ENCODE assay signal across 8 mouse cellular contexts in genomic region chr2:30094208-30094588, GRCm38 (mm10). TPM values are rescaled to one million over a fixed set of nuclear protein-coding genes. Genes with fewer than 3 reads are reported as not detected.
DNase-seq lines count a peak whose midpoint lies in the region; ATAC-seq lines count a peak whose summit lies in the region.

No protein-coding gene starts in this region.

- H3K27me3 ChIP-seq in heart, embryonic 11.5 days (ENCODE audit: control insufficient read depth, insufficient read depth, low read length), result no peaks in the 10 kb centered on the region
- no peaks in the 10 kb centered on the region for H3K27me3 ChIP-seq in intestine, embryonic 15.5 days (replicated peaks)
- H3K27me3 ChIP-seq in neural tube, embryonic 14.5 days (ENCODE audit: control insufficient read depth, insufficient read depth, low read length), result no peaks in the 10 kb centered on the region

- peaks cover 5% of the 10 kb centered on the region for H3K36me3 ChIP-seq in heart, embryonic 11.5 days (ENCODE audit: control insufficient read depth, insufficient read depth, low read length)
- 0 out of 2 replicates have a peak, but pooled peaks cover 9% of the 10 kb centered on the region for H3K36me3 ChIP-seq in intestine, embryonic 15.5 days
- peaks cover 10% of the 10 kb centered on the region for H3K36me3 ChIP-seq in neural tube, embryonic 14.5 days (ENCODE audit: control insufficient read depth, insufficient read depth, low read length)

- ATAC-seq in heart, embryonic 11.5 days (replicated peaks; ENCODE audit: insufficient number of reproducible peaks, low FRiP score, low TSS enrichment), result peak; percentile 1; the same call in 1 of the 2 replicates
- ATAC-seq in intestine, embryonic 15.5 days, result peak; percentile 6; the same call in 1 of the 2 replicates
- no peak for ATAC-seq in neural tube, embryonic 14.5 days (ENCODE audit: low read depth)

- peak overlapping the region; percentile 62 for H3K4me3 ChIP-seq in heart, embryonic 11.5 days (ENCODE audit: low read depth, low read length)
- peak overlapping the region; percentile 71 for H3K4me3 ChIP-seq in intestine, embryonic 15.5 days (replicated peaks)
- H3K4me3 ChIP-seq in neural tube, embryonic 14.5 days (ENCODE audit: low read depth, low read length), result peak overlapping the region; percentile 47

- 4% methylated on average over 13 of the region's 13 CpGs for WGBS in heart, embryonic 11.5 days (ENCODE audit: insufficient replicate concordance)
- 3% methylated on average over 13 of the region's 13 CpGs for WGBS in intestine, embryonic 15.5 days
- 2% methylated on average over 13 of the region's 13 CpGs for WGBS in neural tube, embryonic 14.5 days

- H3K9me3 ChIP-seq in heart, embryonic 11.5 days (replicated peaks; ENCODE audit: control insufficient read depth, low read length), result no peaks in the 10 kb centered on the region
- H3K9me3 ChIP-seq in intestine, embryonic 15.5 days, result no peaks in the 10 kb centered on the region
- no peaks in the 10 kb centered on the region for H3K9me3 ChIP-seq in neural tube, embryonic 14.5 days (ENCODE audit: control insufficient read depth, low read length)

- peak overlapping the region; percentile 80 for H3K9ac ChIP-seq in heart, embryonic 11.5 days (ENCODE audit: low read depth, low read length)
- peak overlapping the region; percentile 70 for H3K9ac ChIP-seq in intestine, embryonic 15.5 days
- peak overlapping the region; percentile 53 for H3K9ac ChIP-seq in neural tube, embryonic 14.5 days (replicated peaks; ENCODE audit: low read depth, low read length)

- DNase-seq in heart, adult 18-20 months, result no peak
- DNase-seq in thymus, postnatal 4 days, result peak; percentile 56
- DNase-seq in thymus, postnatal 14 days, result no peak
- DNase-seq in cerebellum, adult 9-11 months, result no peak
- DNase-seq in B cell, adult 2 months, result no peak

- H3K27ac ChIP-seq in heart, embryonic 11.5 days (ENCODE audit: low read depth, low read length), result peak overlapping the region; percentile 75
- peak overlapping the region; percentile 83 for H3K27ac ChIP-seq in intestine, embryonic 15.5 days
- H3K27ac ChIP-seq in neural tube, embryonic 14.5 days (ENCODE audit: low read depth, low read length), result no peak overlapping the region

- peaks cover 12% of the 10 kb centered on the region; the same call in 1 of the 2 replicates for H3K4me1 ChIP-seq in heart, embryonic 11.5 days (ENCODE audit: control insufficient read depth, insufficient read depth, low read length)
- H3K4me1 ChIP-seq in intestine, embryonic 15.5 days (replicated peaks), result peaks cover 9% of the 10 kb centered on the region; the same call in 1 of the 2 replicates
- H3K4me1 ChIP-seq in neural tube, embryonic 14.5 days (ENCODE audit: control insufficient read depth, insufficient read depth, low read length), result peaks cover 6% of the 10 kb centered on the region; the same call in 1 of the 2 replicates

- H3K4me2 ChIP-seq in heart, embryonic 11.5 days, result peak overlapping the region; percentile 94
- H3K4me2 ChIP-seq in intestine, embryonic 15.5 days (replicated peaks), result peak overlapping the region; percentile 83
- peak overlapping the region; percentile 61 for H3K4me2 ChIP-seq in neural tube, embryonic 14.5 days (ENCODE audit: low read depth, low read length)

RNA-seq across cellular contexts. Expression of gene Zdhhc12, which starts 0.8 kb away (rescaled TPM):
- polyA plus RNA-seq in heart, embryonic 11.5 days (2014; fragmentation: Nextera tagmentation; extraction: Ambion mirVana), result 56.3 and 59.1 TPM in 2 replicates
- 1 to 10 TPM; 2.8 to 3.9 TPM for total RNA-seq in heart, adult 18-20 months (2021)
- polyA plus RNA-seq in intestine, embryonic 15.5 days (2015; fragmentation: Nextera tagmentation; extraction: Ambion mirVana), result 59.8 and 70.4 TPM in 2 replicates
- polyA plus RNA-seq in neural tube, embryonic 14.5 days (2014; fragmentation: Nextera tagmentation; extraction: Ambion mirVana), result 24.6 and 28.8 TPM in 2 replicates

RNA-seq across cellular contexts. Expression of gene Pkn3, which starts 16.7 kb away (rescaled TPM):
- 11.0 and 11.2 TPM in 2 replicates for polyA plus RNA-seq in heart, embryonic 11.5 days (2014; fragmentation: Nextera tagmentation; extraction: Ambion mirVana)
- total RNA-seq in heart, adult 18-20 months (2021), result 1 to 10 TPM; 7.8 to 9.3 TPM
- polyA plus RNA-seq in intestine, embryonic 15.5 days (2015; fragmentation: Nextera tagmentation; extraction: Ambion mirVana), result 10.6 and 11.1 TPM in 2 replicates
- 0.70 and 1.5 TPM in 2 replicates for polyA plus RNA-seq in neural tube, embryonic 14.5 days (2014; fragmentation: Nextera tagmentation; extraction: Ambion mirVana)

RNA-seq across cellular contexts. Expression of gene Zer1, which starts 30.2 kb away (rescaled TPM):
- 5.4 and 7.1 TPM in 2 replicates for polyA plus RNA-seq in heart, embryonic 11.5 days (2014; fragmentation: Nextera tagmentation; extraction: Ambion mirVana)
- 10 to 100 TPM; 21.8 to 23.5 TPM for total RNA-seq in heart, adult 18-20 months (2021)
- polyA plus RNA-seq in intestine, embryonic 15.5 days (2015; fragmentation: Nextera tagmentation; extraction: Ambion mirVana), result 5.0 and 5.6 TPM in 2 replicates
- 16.0 and 20.9 TPM in 2 replicates for polyA plus RNA-seq in neural tube, embryonic 14.5 days (2014; fragmentation: Nextera tagmentation; extraction: Ambion mirVana)

RNA-seq across cellular contexts. Expression of gene Set, which starts 37.0 kb away (rescaled TPM):
- 291 and 322 TPM in 2 replicates for polyA plus RNA-seq in heart, embryonic 11.5 days (2014; fragmentation: Nextera tagmentation; extraction: Ambion mirVana)
- total RNA-seq in heart, adult 18-20 months (2021), result 10 to 100 TPM; 94.9 to 98.5 TPM
- 437 and 494 TPM in 2 replicates for polyA plus RNA-seq in intestine, embryonic 15.5 days (2015; fragmentation: Nextera tagmentation; extraction: Ambion mirVana)
- 315 and 363 TPM in 2 replicates for polyA plus RNA-seq in neural tube, embryonic 14.5 days (2014; fragmentation: Nextera tagmentation; extraction: Ambion mirVana)

RNA-seq across cellular contexts. Expression of gene Tbc1d13, which starts 39.3 kb away (rescaled TPM):
- polyA plus RNA-seq in heart, embryonic 11.5 days (2014; fragmentation: Nextera tagmentation; extraction: Ambion mirVana), result 8.2 and 9.1 TPM in 2 replicates
- total RNA-seq in heart, adult 18-20 months (2021), result 10 to 100 TPM; 17.4 to 18.6 TPM
- 7.8 and 8.2 TPM in 2 replicates for polyA plus RNA-seq in intestine, embryonic 15.5 days (2015; fragmentation: Nextera tagmentation; extraction: Ambion mirVana)
- 20.3 and 23.6 TPM in 2 replicates for polyA plus RNA-seq in neural tube, embryonic 14.5 days (2014; fragmentation: Nextera tagmentation; extraction: Ambion mirVana)
